10 mouse cellular contexts compared by ENCODE assay signal in the genomic region with DNA sequence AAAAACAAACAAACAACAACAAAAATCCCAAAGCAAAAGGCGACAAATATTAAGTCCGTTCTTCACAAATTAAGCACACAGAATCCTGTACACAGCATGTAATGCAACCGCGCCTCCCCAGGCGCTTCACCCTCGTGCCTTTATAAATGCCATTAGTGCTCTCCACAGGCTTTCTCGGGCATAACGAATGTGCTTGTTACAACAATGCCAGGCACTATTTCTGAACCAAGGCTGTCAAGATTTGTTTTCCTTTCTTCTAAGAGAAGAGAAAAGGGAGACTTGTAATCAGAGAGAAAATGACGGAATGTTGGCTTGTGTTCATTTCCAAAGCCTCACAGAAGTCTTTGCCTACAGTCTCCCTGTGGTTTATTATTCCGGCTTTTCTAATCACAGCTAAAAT.
DNase-seq lines count a peak whose midpoint lies in the region; ATAC-seq lines count a peak whose summit lies in the region.
"Had no signal": no experiment of that assay in that cellular context is flagged by ENCODE, and none has a peak within 500 bp of the region (broad histone marks: within the 10 kb centered on the region; RNA-seq: fewer than 3 reads in every experiment).

No protein-coding gene starts in this region.

- no peak overlapping the region for H3K27ac ChIP-seq in forebrain, embryonic 12.5 days
- no peak overlapping the region for H3K27ac ChIP-seq in forebrain, embryonic 11.5 days (ENCODE audit: low read depth, low read length)
- H3K27ac ChIP-seq in midbrain, embryonic 14.5 days (replicated peaks; ENCODE audit: low read depth, low read length), result no peak overlapping the region
- H3K27ac ChIP-seq in midbrain, embryonic 10.5 days (replicated peaks), result no peak overlapping the region
- H3K27ac ChIP-seq in hindbrain, embryonic 14.5 days, result peak overlapping the region; percentile 50; the same call in 1 of the 2 replicates

- peak overlapping the region; percentile 9; the same call in 1 of the 2 replicates for H3K4me2 ChIP-seq in forebrain, embryonic 12.5 days
- H3K4me2 ChIP-seq in forebrain, embryonic 11.5 days (ENCODE audit: low read depth, low read length, severe bottlenecking), result no peak overlapping the region
- H3K4me2 ChIP-seq in midbrain, embryonic 14.5 days (ENCODE audit: low read length), result peak overlapping the region; percentile 36
- peak overlapping the region; percentile 42 for H3K4me2 ChIP-seq in hindbrain, embryonic 14.5 days (replicated peaks)
- H3K4me2 ChIP-seq: liver, embryonic 11.5 days had no signal

- no peaks in the 10 kb centered on the region; the same call in 1 of the 2 replicates for H3K9me3 ChIP-seq in forebrain, embryonic 12.5 days
- H3K9me3 ChIP-seq in forebrain, embryonic 11.5 days (ENCODE audit: control insufficient read depth, low read length), result no peaks in the 10 kb centered on the region
- H3K9me3 ChIP-seq in midbrain, embryonic 14.5 days (ENCODE audit: control insufficient read depth, low read length), result no peaks in the 10 kb centered on the region
- H3K9me3 ChIP-seq in midbrain, embryonic 10.5 days (replicated peaks), result no peaks in the 10 kb centered on the region
- no peaks in the 10 kb centered on the region for H3K9me3 ChIP-seq in hindbrain, embryonic 14.5 days (ENCODE audit: control insufficient read depth, low read length)

- peak; percentile 60; the same call in 1 of the 2 replicates for ATAC-seq in forebrain, embryonic 12.5 days (ENCODE audit: low FRiP score)
- no peak for ATAC-seq in forebrain, embryonic 11.5 days (replicated peaks; ENCODE audit: low FRiP score)
- ATAC-seq in midbrain, embryonic 14.5 days (ENCODE audit: low FRiP score, low TSS enrichment), result peak; percentile 75
- ATAC-seq in hindbrain, embryonic 14.5 days (ENCODE audit: low FRiP score), result no peak; the same call in 1 of the 2 replicates

- no peaks in the 10 kb centered on the region for H3K36me3 ChIP-seq in forebrain, embryonic 12.5 days (replicated peaks)
- no peaks in the 10 kb centered on the region for H3K36me3 ChIP-seq in forebrain, embryonic 11.5 days (ENCODE audit: control insufficient read depth, insufficient read depth, low read length)
- H3K36me3 ChIP-seq in midbrain, embryonic 14.5 days (ENCODE audit: control insufficient read depth, insufficient read depth, low read length), result no peaks in the 10 kb centered on the region
- no peaks in the 10 kb centered on the region for H3K36me3 ChIP-seq in midbrain, embryonic 10.5 days
- no peaks in the 10 kb centered on the region for H3K36me3 ChIP-seq in hindbrain, embryonic 14.5 days (replicated peaks; ENCODE audit: control insufficient read depth, insufficient read depth)

- 0 out of 2 replicates have a peak, but pooled peaks cover 3% of the 10 kb centered on the region for H3K4me1 ChIP-seq in forebrain, embryonic 12.5 days
- H3K4me1 ChIP-seq in forebrain, embryonic 11.5 days (replicated peaks; ENCODE audit: control insufficient read depth, insufficient read depth, low read length), result no peaks in the 10 kb centered on the region
- H3K4me1 ChIP-seq in midbrain, embryonic 14.5 days (ENCODE audit: control insufficient read depth, insufficient read depth, low read length), result 0 out of 2 replicates have a peak, but pooled peaks cover 4% of the 10 kb centered on the region
- no peaks in the 10 kb centered on the region for H3K4me1 ChIP-seq in midbrain, embryonic 10.5 days
- peaks cover 7% of the 10 kb centered on the region for H3K4me1 ChIP-seq in hindbrain, embryonic 14.5 days (replicated peaks; ENCODE audit: control insufficient read depth, insufficient read depth, low read length)

- no peaks in the 10 kb centered on the region for H3K27me3 ChIP-seq in forebrain, embryonic 12.5 days
- no peaks in the 10 kb centered on the region for H3K27me3 ChIP-seq in forebrain, embryonic 11.5 days (ENCODE audit: control insufficient read depth, insufficient read depth, low read length)
- H3K27me3 ChIP-seq in midbrain, embryonic 14.5 days (ENCODE audit: control insufficient read depth, insufficient read depth, low read length), result no peaks in the 10 kb centered on the region
- no peaks in the 10 kb centered on the region for H3K27me3 ChIP-seq in midbrain, embryonic 10.5 days (ENCODE audit: low read depth, poor library complexity, severe bottlenecking)
- no peaks in the 10 kb centered on the region for H3K27me3 ChIP-seq in hindbrain, embryonic 14.5 days (ENCODE audit: control insufficient read depth, insufficient read depth, low read length)

- H3K9ac ChIP-seq in forebrain, embryonic 12.5 days, result no peak overlapping the region
- no peak overlapping the region for H3K9ac ChIP-seq in forebrain, embryonic 11.5 days (ENCODE audit: low read length)
- H3K9ac ChIP-seq in midbrain, embryonic 14.5 days (replicated peaks; ENCODE audit: low read length), result no peak overlapping the region
- no peak overlapping the region for H3K9ac ChIP-seq in hindbrain, embryonic 14.5 days

- no peak for DNase-seq in forebrain, embryonic 11.5 days (ENCODE audit: low spot score)
- DNase-seq in midbrain, embryonic 14.5 days, result peak; percentile 73
- DNase-seq in midbrain, embryonic 10.5 days (ENCODE audit: low spot score), result no peak
- peak; percentile 60 for DNase-seq in hindbrain, embryonic 14.5 days (ENCODE audit: low spot score)
- DNase-seq in retina, embryonic 14.5 days (ENCODE audit: low spot score), result peak; percentile 47
- no peak for DNase-seq in frontal cortex, postnatal 10 days (ENCODE audit: low spot score in 2 of 2)
- no peak for DNase-seq in thymus, postnatal 0 days (ENCODE audit: low spot score)
- DNase-seq: B cell, adult 2 months had no signal

- no peak overlapping the region for H3K4me3 ChIP-seq in forebrain, embryonic 12.5 days (replicated peaks)
- no peak overlapping the region for H3K4me3 ChIP-seq in forebrain, embryonic 11.5 days (ENCODE audit: low read depth, low read length)
- no peak overlapping the region for H3K4me3 ChIP-seq in midbrain, embryonic 14.5 days (replicated peaks; ENCODE audit: low read depth, low read length)
- no peak overlapping the region for H3K4me3 ChIP-seq in midbrain, embryonic 10.5 days
- H3K4me3 ChIP-seq in hindbrain, embryonic 14.5 days (replicated peaks; ENCODE audit: low read length), result no peak overlapping the region

- WGBS in forebrain, embryonic 12.5 days, result 31% methylated on average over 10 of the region's 10 CpGs
- 53% methylated on average over 10 of the region's 10 CpGs for WGBS in forebrain, embryonic 11.5 days
- 34% methylated on average over 10 of the region's 10 CpGs for WGBS in midbrain, embryonic 14.5 days
- 80% methylated on average over 10 of the region's 10 CpGs for WGBS in midbrain, embryonic 10.5 days
- WGBS in hindbrain, embryonic 14.5 days, result 34% methylated on average over 10 of the region's 10 CpGs

Comparison
In these comparisons a context has a peak if more than half of its experiments do, and no peak if none do; other contexts are left out.
1. ATAC-seq: peak in forebrain, embryonic 12.5 days (single experiment) and midbrain, embryonic 14.5 days (single experiment); none in forebrain, embryonic 11.5 days (single experiment) and hindbrain, embryonic 14.5 days (single experiment).
2. DNase-seq: peak in midbrain, embryonic 14.5 days (single experiment), hindbrain, embryonic 14.5 days (single experiment) and retina, embryonic 14.5 days (single experiment); none in forebrain, embryonic 11.5 days (single experiment), midbrain, embryonic 10.5 days (single experiment), frontal cortex, postnatal 10 days (0 of 2) and thymus, postnatal 0 days (single experiment).